Mouse (Mus musculus) heart, postnatal 0 days (tissue): ENCODE measurements around the gene Emid1.

Experiments
- CTCF ChIP-seq: IDR thresholded peaks from 2 replicates; pipeline ENCODE4 v1.5.1; 2016; ENCODE audit warnings: antibody characterized with exemption, control low read depth, low read depth
- EP300 ChIP-seq: IDR thresholded peaks from 2 replicates; pipeline ENCODE4 v1.6.1; 2016; ENCODE audit warnings: antibody characterized with exemption, low read depth

- TF ChIP-seq CTCF (no peak), EP300 (no peak)
These were observed 36.1 kb upstream of the Emid1 start for GRCm38 (mm10) chr11:5188170-5188569.
